Mouse (Mus musculus): Measurements from ENCODE around the gene Capn7.

GRCm38 (mm10) chr14:31382276-31382675, 45.8 kb downstream of the Capn7 start:
- no peak for TF ChIP-seq POLR2AphosphoS2 (IDR thresholded peaks at IDR 0.05; ENCODE audit: low read length)
- no peak for TF ChIP-seq TAL1 (IDR thresholded peaks at IDR 0.05; ENCODE audit: low read length)
- TF ChIP-seq JUND (IDR thresholded peaks at IDR 0.05; ENCODE audit: low read depth, low read length): no peak
- TF ChIP-seq CTCF (IDR thresholded peaks at IDR 0.05 in 2 of 3, conservative IDR thresholded peaks at IDR 0.05 in 1 of 3; ENCODE audit: control insufficient read depth in 1 of 3, insufficient read depth in 1 of 3, low read depth in 2 of 3, low read length in 3 of 3, poor library complexity in 1 of 3, severe bottlenecking in 1 of 3): no peak
- TF ChIP-seq POLR2A (IDR thresholded peaks at IDR 0.05; ENCODE audit: control insufficient read depth in 1 of 2, insufficient read depth in 1 of 2, low read depth in 1 of 2, low read length in 2 of 2, poor library complexity in 1 of 2): no peak
- no peak for TF ChIP-seq GATA1 (IDR thresholded peaks at IDR 0.05; ENCODE audit: low read depth, low read length)
- TF ChIP-seq ZMIZ1 (IDR thresholded peaks at IDR 0.05; ENCODE audit: low read depth, low read length): no peak
- TF ChIP-seq CHD2 (IDR thresholded peaks at IDR 0.05; ENCODE audit: low read length): no peak
- no peak for TF ChIP-seq NRF1 (IDR thresholded peaks at IDR 0.05; ENCODE audit: insufficient read depth, low read depth, low read length, poor library complexity, severe bottlenecking)
- TF ChIP-seq E2F4 (IDR thresholded peaks at IDR 0.05; ENCODE audit: borderline replicate concordance, low read depth, low read length): no peak
- TF ChIP-seq MYC (IDR thresholded peaks at IDR 0.05; ENCODE audit: low read depth, low read length): no peak
- TF ChIP-seq USF1 (IDR thresholded peaks at IDR 0.05; ENCODE audit: low read depth, low read length): no peak

All from MEL (cell line).